Mouse (Mus musculus): ENCODE results near the gene Fbxo8. TPM values are rescaled to one million over a fixed set of nuclear protein-coding genes. Genes with fewer than 3 reads are reported as not detected.

The Fbxo8 gene
- polyA plus RNA-seq, 2 experiments: 9.6 to 42.1 TPM

DNA sequence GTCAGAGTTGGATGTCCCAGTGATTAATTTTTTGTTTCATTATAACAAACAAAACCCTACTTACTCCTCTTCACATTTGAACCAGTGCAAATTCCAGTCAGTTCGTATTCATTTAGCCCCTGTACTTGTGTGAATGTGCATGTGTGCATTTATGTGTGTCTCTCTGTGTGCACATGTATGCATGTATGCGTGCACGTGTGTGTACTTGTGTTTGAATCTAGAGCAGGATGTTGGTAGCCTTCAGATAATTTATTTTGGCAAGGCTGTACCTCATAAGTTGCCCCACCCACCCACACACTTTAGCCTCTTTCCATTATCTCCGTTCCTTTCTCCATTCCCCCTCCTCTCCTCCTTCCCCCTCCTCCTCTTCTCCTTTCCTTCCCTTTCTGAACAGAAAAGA is 70.2 kb downstream of the Fbxo8 start:
- H3K27me3 ChIP-seq (ENCODE audit: control insufficient read depth, insufficient read depth, low read length): peaks cover 17% of the 10 kb centered on the region
- no peaks in the 10 kb centered on the region for H3K9me3 ChIP-seq (ENCODE audit: control insufficient read depth, low read length)
- H3K4me2 ChIP-seq (ENCODE audit: low read depth): peak overlapping the region; percentile 41; the same call in 1 of the 2 replicates
- WGBS (ENCODE audit: insufficient replicate concordance): 17% methylated on average over 4 of the region's 4 CpGs
- H3K4me3 ChIP-seq (ENCODE audit: insufficient read depth in 1 of 2, low read depth in 2 of 2, low read length in 2 of 2): no peak overlapping the region
- no peak for TF ChIP-seq CTCF (IDR thresholded peaks at IDR 0.05; ENCODE audit: low read depth)
- TF ChIP-seq EP300 (IDR thresholded peaks at IDR 0.05; ENCODE audit: low read depth): no peak
- no peaks in the 10 kb centered on the region for H3K36me3 ChIP-seq (replicated peaks; ENCODE audit: control insufficient read depth, insufficient read depth, low read depth)
- DNase-seq (ENCODE audit: low read depth in 3 of 3, low spot score in 3 of 3) (no peak), ATAC-seq (ENCODE audit: insufficient read depth) (no peak)
- no peak overlapping the region for H3K9ac ChIP-seq (replicated peaks)
- H3K27ac ChIP-seq: no peak overlapping the region
- H3K4me1 ChIP-seq (replicated peaks; ENCODE audit: control insufficient read depth in 2 of 2, insufficient read depth in 2 of 2, low read length in 1 of 2): peaks cover 0 to 9% of the 10 kb centered on the region in 2 experiments; a peak in 2 of 4 replicates

- H3K36me3 ChIP-seq (replicated peaks; ENCODE audit: control insufficient read depth, insufficient read depth, low read depth): no peaks in the 10 kb centered on the region
- no peak overlapping the region for H3K4me2 ChIP-seq (ENCODE audit: low read depth)
- no peak overlapping the region for H3K4me3 ChIP-seq (ENCODE audit: insufficient read depth in 1 of 2, low read depth in 2 of 2, low read length in 2 of 2)
- ATAC-seq (ENCODE audit: insufficient read depth): no peak
- TF ChIP-seq EP300 (IDR thresholded peaks at IDR 0.05; ENCODE audit: low read depth): no peak
- no peak for TF ChIP-seq CTCF (IDR thresholded peaks at IDR 0.05; ENCODE audit: low read depth)
- H3K9ac ChIP-seq (replicated peaks): no peak overlapping the region
- DNase-seq (ENCODE audit: low read depth in 3 of 3, low spot score in 3 of 3): no peak
- peaks cover 0 to 9% of the 10 kb centered on the region in 2 experiments; a peak in 2 of 4 replicates for H3K4me1 ChIP-seq (replicated peaks; ENCODE audit: control insufficient read depth in 2 of 2, insufficient read depth in 2 of 2, low read length in 1 of 2)
- WGBS (ENCODE audit: insufficient replicate concordance): 6% methylated on average over 18 of the region's 18 CpGs
- H3K9me3 ChIP-seq (ENCODE audit: control insufficient read depth, low read length): no peaks in the 10 kb centered on the region
- no peak overlapping the region for H3K27ac ChIP-seq
- H3K27me3 ChIP-seq (ENCODE audit: control insufficient read depth, insufficient read depth, low read length): peaks cover 17% of the 10 kb centered on the region
These were observed 71.7 kb downstream of the Fbxo8 start for GRCm38 (mm10) chr8:56622470-56623024.

DNA sequence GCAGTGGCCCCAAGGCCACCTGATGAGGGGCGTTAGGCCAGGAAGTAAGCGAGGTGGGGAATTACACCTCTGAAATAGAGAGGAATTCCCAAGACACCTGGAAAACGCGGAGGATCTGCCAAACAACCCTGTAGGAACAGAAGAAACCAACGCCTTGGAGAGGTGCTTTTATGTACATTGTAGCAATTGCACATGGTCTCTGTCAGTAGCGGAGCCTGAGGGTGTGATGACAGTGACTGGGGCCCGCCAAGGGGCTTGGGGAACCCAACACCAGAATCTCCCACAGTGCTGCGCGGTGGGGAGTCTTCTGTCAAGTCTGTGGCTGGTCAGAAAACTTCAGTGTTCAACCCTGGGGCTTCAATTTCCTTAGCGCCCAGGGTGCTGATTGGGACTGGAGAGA is 72.5 kb downstream of the Fbxo8 start:
- H3K4me3 ChIP-seq (ENCODE audit: insufficient read depth in 1 of 2, low read depth in 2 of 2, low read length in 2 of 2): no peak overlapping the region
- no peaks in the 10 kb centered on the region for H3K9me3 ChIP-seq (ENCODE audit: control insufficient read depth, low read length)
- no peak for TF ChIP-seq EP300 (IDR thresholded peaks at IDR 0.05; ENCODE audit: low read depth)
- no peak for TF ChIP-seq CTCF (IDR thresholded peaks at IDR 0.05; ENCODE audit: low read depth)
- DNase-seq (ENCODE audit: low read depth in 3 of 3, low spot score in 3 of 3): no peak
- no peak for ATAC-seq (ENCODE audit: insufficient read depth)
- H3K4me2 ChIP-seq (ENCODE audit: low read depth): no peak overlapping the region
- H3K36me3 ChIP-seq (replicated peaks; ENCODE audit: control insufficient read depth, insufficient read depth, low read depth): no peaks in the 10 kb centered on the region
- WGBS (ENCODE audit: insufficient replicate concordance): 17% methylated on average over 10 of the region's 10 CpGs
- H3K4me1 ChIP-seq (replicated peaks; ENCODE audit: control insufficient read depth in 2 of 2, insufficient read depth in 2 of 2, low read length in 1 of 2): peaks cover 0 to 9% of the 10 kb centered on the region in 2 experiments; a peak in 2 of 4 replicates
- H3K9ac ChIP-seq (replicated peaks): no peak overlapping the region
- H3K27ac ChIP-seq: no peak overlapping the region
- H3K27me3 ChIP-seq (ENCODE audit: control insufficient read depth, insufficient read depth, low read length): peaks cover 17% of the 10 kb centered on the region

- Histone ChIP-seq H3K9ac (replicated peaks) (no peak overlapping the region), H3K27me3 (ENCODE audit: control insufficient read depth, insufficient read depth, low read length) (peaks cover 4% of the 10 kb centered on the region; the same call in 1 of the 2 replicates), H3K4me2 (ENCODE audit: low read depth) (no peak overlapping the region), H3K36me3 (replicated peaks; ENCODE audit: control insufficient read depth, insufficient read depth, low read depth) (no peaks in the 10 kb centered on the region), H3K4me3 (ENCODE audit: insufficient read depth in 1 of 2, low read depth in 2 of 2, low read length in 2 of 2) (no peak overlapping the region), H3K4me1 (replicated peaks; ENCODE audit: control insufficient read depth in 2 of 2, insufficient read depth in 2 of 2, low read length in 1 of 2) (no peaks in the 10 kb centered on the region), H3K27ac (no peak overlapping the region), H3K9me3 (ENCODE audit: control insufficient read depth, low read length) (no peaks in the 10 kb centered on the region)
- TF ChIP-seq EP300 (IDR thresholded peaks at IDR 0.05; ENCODE audit: low read depth): no peak
- TF ChIP-seq CTCF (IDR thresholded peaks at IDR 0.05; ENCODE audit: low read depth): no peak
- no peak for ATAC-seq (ENCODE audit: insufficient read depth)
- DNase-seq (ENCODE audit: low read depth in 3 of 3, low spot score in 3 of 3): no peak
- WGBS (ENCODE audit: insufficient replicate concordance): 48% methylated on average over 4 of the region's 4 CpGs
These were observed 78.3 kb downstream of the Fbxo8 start for GRCm38 (mm10) chr8:56629160-56629559.

DNA sequence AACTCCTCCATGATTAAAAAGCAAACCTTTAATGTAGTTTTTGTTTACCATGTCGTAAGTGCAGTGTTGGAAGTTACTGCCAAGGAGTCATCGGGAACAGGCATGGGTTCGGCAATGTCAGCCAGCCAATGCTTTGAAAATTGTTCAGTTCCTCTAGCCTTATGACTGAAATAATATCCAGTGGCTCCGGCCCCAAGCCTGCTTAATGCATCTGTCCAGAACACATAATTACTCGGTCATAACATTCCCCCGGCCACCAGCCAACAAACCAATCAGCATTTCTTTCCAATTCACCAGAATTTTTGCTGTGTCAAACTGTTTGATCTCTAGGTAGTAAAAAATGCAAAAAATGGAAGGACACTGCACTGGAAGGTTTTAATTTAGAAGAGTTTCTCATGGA is 88.4 kb downstream of the Fbxo8 start:
- no peaks in the 10 kb centered on the region for H3K36me3 ChIP-seq (replicated peaks; ENCODE audit: control insufficient read depth, insufficient read depth, low read depth)
- no peaks in the 10 kb centered on the region for H3K27me3 ChIP-seq (ENCODE audit: control insufficient read depth, insufficient read depth, low read length)
- no peak overlapping the region for H3K4me2 ChIP-seq (ENCODE audit: low read depth)
- no peaks in the 10 kb centered on the region for H3K4me1 ChIP-seq (replicated peaks; ENCODE audit: control insufficient read depth in 2 of 2, insufficient read depth in 2 of 2, low read length in 1 of 2)
- no peak overlapping the region for H3K4me3 ChIP-seq (ENCODE audit: insufficient read depth in 1 of 2, low read depth in 2 of 2, low read length in 2 of 2)
- no peak overlapping the region for H3K27ac ChIP-seq
- TF ChIP-seq EP300 (IDR thresholded peaks at IDR 0.05; ENCODE audit: low read depth) (no peak), CTCF (IDR thresholded peaks at IDR 0.05; ENCODE audit: low read depth) (no peak)
- no peak for ATAC-seq (ENCODE audit: insufficient read depth)
- H3K9ac ChIP-seq (replicated peaks): no peak overlapping the region
- no peak for DNase-seq (ENCODE audit: low read depth in 3 of 3, low spot score in 3 of 3)
- no peaks in the 10 kb centered on the region for H3K9me3 ChIP-seq (ENCODE audit: control insufficient read depth, low read length)
- WGBS (ENCODE audit: insufficient replicate concordance): 67% methylated on average over 6 of the region's 6 CpGs

Small RNA genes lying within 50 kb of the gene (microRNA-seq; reads per million reads assigned to microRNA genes)
- gene Gm25992: not detected

Other genes starting within 250 kb of the Fbxo8 start
- 13.6 and 15.6 TPM in 2 replicates for gene Cep44, start within 50 bp of the Fbxo8 start, polyA plus RNA-seq (2012; rRNA removed)
- 20.3 and 22.7 TPM in 2 replicates for gene Cep44, start within 50 bp of the Fbxo8 start, polyA plus RNA-seq (2014; fragmentation: Nextera tagmentation; extraction: Ambion mirVana)

Data from liver, embryonic 14.5 days (tissue).